ENCODE assay signal across 8 mouse cellular contexts in the genomic region with DNA sequence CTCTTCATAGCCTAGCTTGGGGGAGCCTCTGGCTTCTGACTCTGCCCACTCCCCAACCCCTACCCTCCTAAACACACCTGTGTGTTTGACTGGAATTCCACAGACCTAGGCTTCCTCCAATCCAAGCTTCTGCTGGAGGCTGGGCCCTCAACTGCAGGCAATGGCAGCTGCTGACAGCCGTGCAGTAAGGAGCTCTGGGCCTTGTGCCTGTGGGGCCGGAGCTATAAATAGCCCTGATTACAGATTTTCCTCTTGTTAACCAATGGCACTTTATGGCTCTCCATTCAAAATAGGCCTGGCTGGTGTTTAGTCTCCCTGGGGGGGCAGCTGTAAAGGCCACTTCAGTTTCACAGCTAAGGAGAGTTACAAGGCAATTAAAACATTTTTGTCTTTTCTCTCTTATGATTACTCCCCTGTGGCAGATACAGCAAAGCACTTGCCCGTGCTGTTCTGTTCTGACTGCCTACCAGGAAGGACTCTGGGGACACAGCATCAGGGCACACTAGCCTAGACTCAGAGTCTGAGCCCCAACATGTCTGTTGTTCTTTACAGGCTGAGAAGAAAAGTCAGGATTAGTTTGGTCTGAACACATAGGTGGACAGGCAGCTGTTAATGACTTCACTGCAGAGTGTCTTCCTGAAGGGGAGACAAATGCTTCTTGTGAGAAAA. TPM values are rescaled to one million over a fixed set of nuclear protein-coding genes. Genes with fewer than 3 reads are reported as not detected.
A peak's percentile ranks its signal among the peaks of the same experiment; 100 is the strongest.
DNase-seq lines count a peak whose midpoint lies in the region; ATAC-seq and TF ChIP-seq lines count a peak whose summit lies in the region.

No protein-coding gene starts in this region.

- TF ChIP-seq POLR2A in heart, adult 2 months (IDR thresholded peaks at IDR 0.05; ENCODE audit: insufficient read depth, low read depth, low read length), result no peak

- H3K9me3 ChIP-seq in neural tube, embryonic 11.5 days (ENCODE audit: control insufficient read depth, low read length), result no peaks in the 10 kb centered on the region

- WGBS in neural tube, embryonic 11.5 days, result 4% methylated on average over 3 of the region's 3 CpGs
- 6% methylated on average over 3 of the region's 3 CpGs for WGBS in heart, adult 2 months

- H3K36me3 ChIP-seq in neural tube, embryonic 11.5 days (ENCODE audit: control insufficient read depth, insufficient read depth, low read length), result no peaks in the 10 kb centered on the region
- no peaks in the 10 kb centered on the region for H3K36me3 ChIP-seq in heart, adult 2 months (ENCODE audit: control insufficient read depth, insufficient read depth, low read length)

- no peaks in the 10 kb centered on the region for H3K27me3 ChIP-seq in neural tube, embryonic 11.5 days (ENCODE audit: control insufficient read depth, insufficient read depth, low read length)
- H3K27me3 ChIP-seq in heart, adult 2 months (ENCODE audit: control insufficient read depth, insufficient read depth, low read length), result no peaks in the 10 kb centered on the region

- TF ChIP-seq CTCF in heart, adult 2 months (IDR thresholded peaks at IDR 0.05), result no peak

- no peak overlapping the region for H3K4me2 ChIP-seq in neural tube, embryonic 11.5 days (ENCODE audit: low read depth)

- no peak overlapping the region for H3K4me3 ChIP-seq in neural tube, embryonic 11.5 days (ENCODE audit: low read depth, low read length)
- no peak overlapping the region for H3K4me3 ChIP-seq in heart, adult 2 months

- intact Hi-C loops in heart, adult 2 months (cut with DNase I), result no loop called here

- peaks cover 7% of the 10 kb centered on the region; the same call in 1 of the 2 replicates for H3K4me1 ChIP-seq in neural tube, embryonic 11.5 days (ENCODE audit: control insufficient read depth, insufficient read depth, low read length)
- H3K4me1 ChIP-seq in heart, adult 2 months (ENCODE audit: control insufficient read depth, insufficient read depth, low read length), result no peaks in the 10 kb centered on the region; the same call in 1 of the 2 replicates

- H3K9ac ChIP-seq in neural tube, embryonic 11.5 days (ENCODE audit: low read length), result peak overlapping the region; percentile 15; the same call in 1 of the 2 replicates
- no peak overlapping the region for H3K9ac ChIP-seq in heart, adult 2 months (ENCODE audit: low read depth, low read length)

- H3K79me2 ChIP-seq in heart, adult 2 months (replicated peaks; ENCODE audit: control insufficient read depth, insufficient read depth, low read length), result no peaks in the 10 kb centered on the region

- DNase-seq in neural tube, embryonic 11.5 days (ENCODE audit: low spot score), result no peak
- no peak for DNase-seq in neural tube, embryonic 10.5 days (ENCODE audit: extremely low spot score, low spot score)
- DNase-seq in heart, adult 2 months, result peak; percentile 45 to 63
- peak; percentile 27 to 33 for DNase-seq in layer of hippocampus, postnatal 36 days
- peak; percentile 31 for DNase-seq in retina, postnatal 7 days (ENCODE audit: low read depth, low spot score)
- DNase-seq in spleen, adult 18-20 months, result no peak
- no peak for DNase-seq in spleen, postnatal 10 days (ENCODE audit: low spot score in 2 of 2)
- no peak for DNase-seq in ovary, adult 18-20 months (ENCODE audit: low spot score)

- TF ChIP-seq EP300 in heart, adult 2 months (IDR thresholded peaks at IDR 0.05; ENCODE audit: insufficient read depth, low read depth, low read length), result peak; percentile 28; the same call in 1 of the 2 replicates

- H3K27ac ChIP-seq in neural tube, embryonic 11.5 days (ENCODE audit: low read depth, low read length), result no peak overlapping the region
- H3K27ac ChIP-seq in heart, adult 2 months, result peak overlapping the region; percentile 41

- ATAC-seq in neural tube, embryonic 11.5 days (ENCODE audit: insufficient read depth, low FRiP score, low TSS enrichment), result peak; percentile 51; the same call in 1 of the 2 replicates

RNA-seq across cellular contexts. Expression of gene Prtg, which starts 43.5 kb away (rescaled TPM):
- polyA plus RNA-seq in neural tube, embryonic 11.5 days (2014; fragmentation: Nextera tagmentation; extraction: Ambion mirVana), result 3.6 and 4.4 TPM in 2 replicates
- total RNA-seq in heart, adult 2 months (2021), result under 1 TPM; 0.02 to 0.05 TPM
- polyA plus RNA-seq in heart, adult 2 months (2012; rRNA removed), result 0.12 and 0.27 TPM in 2 replicates
- 1 to 10 TPM; 2.3 to 3.0 TPM for total RNA-seq in layer of hippocampus, postnatal 36 days (2021)

Comparison
In these comparisons a context has a peak if more than half of its experiments do, and no peak if none do; other contexts are left out.
1. DNase-seq: peak in heart, adult 2 months (2 of 2), layer of hippocampus, postnatal 36 days (2 of 2) and retina, postnatal 7 days (single experiment); none in neural tube, embryonic 11.5 days (single experiment), neural tube, embryonic 10.5 days (single experiment), spleen, adult 18-20 months (0 of 2), spleen, postnatal 10 days (0 of 2) and ovary, adult 18-20 months (single experiment).